Mouse (Mus musculus) cerebellum, postnatal 25 days (tissue): ENCODE results near the gene Tgfb2.

Experiments
- DNase-seq, 2 experiments: peaks; one replicate each; pipeline ENCODE4 v3.0.0; 2021; ENCODE audit warnings: mixed read lengths in 2 of 2

The Tgfb2 gene

DNA sequence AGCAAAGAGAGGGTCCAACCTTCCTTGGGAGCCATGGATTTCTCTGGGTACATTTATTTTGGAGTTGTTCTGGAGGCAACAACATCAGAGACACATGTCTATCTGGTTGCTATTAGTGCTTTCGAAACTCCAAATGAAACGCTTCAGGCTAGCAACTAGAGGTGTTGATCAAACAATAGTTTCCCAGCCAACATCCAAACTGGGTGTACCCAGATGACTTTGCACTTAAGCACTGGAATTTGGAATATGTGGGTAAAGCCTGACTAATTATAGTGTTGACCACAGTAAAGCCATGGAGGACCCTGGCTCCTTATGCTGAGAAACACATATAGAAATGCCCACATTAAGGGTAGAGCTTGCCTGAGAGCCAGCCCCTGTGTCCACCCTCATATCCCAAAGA lies 124.7 kb downstream of the Tgfb2 start:
- DNase-seq, result no peak

DNA sequence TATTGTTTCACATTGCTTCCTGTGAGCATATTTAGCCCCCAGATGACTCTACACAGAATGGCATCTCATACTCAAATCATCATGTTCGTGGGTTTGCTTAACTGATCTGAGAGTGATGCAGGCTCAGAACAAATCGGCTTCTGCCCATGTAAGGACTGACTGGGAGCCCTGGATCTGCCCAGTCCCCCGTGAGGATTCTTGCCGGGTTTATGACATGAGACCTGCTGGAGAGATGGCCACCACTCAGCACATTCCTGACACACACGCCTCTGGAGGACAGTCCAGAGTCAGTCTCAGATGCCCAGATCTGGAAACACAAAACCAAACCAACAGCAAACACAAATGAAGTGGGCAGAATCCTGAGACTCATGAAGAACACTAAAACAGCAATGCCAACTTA lies 128.5 kb downstream of the Tgfb2 start:
- no peak for DNase-seq

DNA sequence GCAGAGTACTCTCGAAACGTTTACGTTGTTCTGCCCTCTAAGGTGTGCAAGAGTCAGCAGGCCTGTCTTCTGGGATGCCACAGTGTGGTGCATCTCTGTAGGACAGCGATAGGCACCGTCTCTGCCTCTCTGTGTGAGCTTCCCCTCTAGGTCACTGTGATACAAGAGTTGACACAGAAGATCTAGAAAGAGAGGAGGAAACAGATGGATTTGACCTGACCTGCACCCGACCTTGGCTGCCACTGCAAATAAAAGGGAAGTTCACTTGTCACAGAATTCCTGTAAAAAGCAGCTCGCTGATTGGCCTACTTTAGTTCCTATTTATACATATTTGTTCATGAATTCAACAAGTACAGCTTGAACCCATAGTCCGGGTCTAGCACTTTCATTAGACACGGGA lies 130.2 kb downstream of the Tgfb2 start:
- DNase-seq, result no peak

DNA sequence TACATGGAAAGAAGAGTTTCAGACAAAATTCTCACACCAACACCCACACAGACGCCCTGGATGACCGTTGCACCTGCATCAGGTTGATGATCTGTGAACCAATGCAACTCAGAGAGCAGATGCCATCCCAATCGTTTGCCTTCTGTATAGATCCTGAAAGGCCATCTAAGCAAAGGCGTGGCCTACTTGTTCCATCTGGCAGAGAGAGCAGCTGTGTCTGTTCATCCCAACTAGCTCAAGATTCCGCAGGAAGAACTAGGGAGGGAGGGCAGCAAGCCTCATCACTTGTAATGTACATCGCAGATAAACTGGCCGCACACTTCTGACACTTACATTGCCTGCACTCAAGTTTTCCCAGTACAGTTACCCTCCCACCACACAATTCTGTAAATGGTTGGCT lies 130.7 kb downstream of the Tgfb2 start:
- no peak for DNase-seq
